Mouse (Mus musculus) liver, embryonic 14.5 days (tissue): Measurements from ENCODE around the gene Nrros. TPM values are rescaled to one million over a fixed set of nuclear protein-coding genes. Genes with fewer than 3 reads are reported as not detected.

Experiments used
- ATAC-seq: fragments of 200-750 bp; cut with Nextera tagmentation; 2 replicates; pipeline ENCODE4 v1.8.0; 2017; ENCODE audit warnings: moderate number of reproducible peaks, mild to moderate bottlenecking, moderate library complexity; ENCODE audit not compliant: insufficient read depth
- DNase-seq, 3 experiments: peaks; one replicate each; pipeline ENCODE4 v3.0.0-alpha.2; 2012 to 2013; ENCODE audit warnings: low read depth in 3 of 3, low spot score in 3 of 3
- H3K27ac ChIP-seq: fragments of 300-500 bp; sonication (generic); 2 replicates; pipeline ENCODE4 v1.5.1; 2014; ENCODE audit warnings: moderate library complexity, mild to moderate bottlenecking, control low read depth, inconsistent platforms
- H3K27me3 ChIP-seq: fragments of 300-500 bp; sonication (generic); 2 replicates; pipeline ENCODE4 v1.6.1; 2014; ENCODE audit warnings: mild to moderate bottlenecking, low read length, moderate library complexity; ENCODE audit not compliant: control insufficient read depth, insufficient read depth
- H3K36me3 ChIP-seq: fragments of 300-500 bp; sonication (generic); replicated peaks from 2 replicates; pipeline ENCODE4 v1.6.1; 2014; ENCODE audit warnings: low read depth; ENCODE audit not compliant: control insufficient read depth, insufficient read depth
- H3K4me1 ChIP-seq, 2 experiments: fragments of 200-500 bp in 1 of 2; fragments of 300-500 bp in 1 of 2; sonication (generic) in 1 of 2; replicated peaks; 2 replicates each; pipeline ENCODE4 v1.6.1; 2012 to 2014; ENCODE audit warnings: antibody characterized with exemption in 1 of 2, inconsistent platforms in 1 of 2, low read length in 1 of 2; ENCODE audit not compliant: control insufficient read depth in 2 of 2, insufficient read depth in 2 of 2
- H3K4me2 ChIP-seq: fragments of 300-500 bp; sonication (generic); 2 replicates; pipeline ENCODE4 v1.6.1; 2014; ENCODE audit warnings: low read depth, mild to moderate bottlenecking, control low read depth, moderate library complexity
- H3K4me3 ChIP-seq, 2 experiments: fragments of 200-500 bp in 1 of 2; fragments of 300-500 bp in 1 of 2; sonication (generic) in 1 of 2; 2 replicates each; pipeline ENCODE4 v1.5.1; 2012 to 2014; ENCODE audit warnings: low read depth in 2 of 2, low read length in 2 of 2, mild to moderate bottlenecking in 2 of 2, control low read depth in 1 of 2, inconsistent platforms in 1 of 2, moderate library complexity in 1 of 2; ENCODE audit not compliant: insufficient read depth in 1 of 2
- H3K9ac ChIP-seq: fragments of 300-500 bp; sonication (generic); replicated peaks from 2 replicates; pipeline ENCODE4 v1.6.1; 2014; ENCODE audit warnings: mild to moderate bottlenecking, control low read depth, moderate library complexity
- H3K9me3 ChIP-seq: fragments of 300-500 bp; sonication (generic); 2 replicates; pipeline ENCODE4 v1.6.1; 2016; ENCODE audit warnings: low read length, mixed read lengths; ENCODE audit not compliant: control insufficient read depth
- CTCF ChIP-seq: IDR thresholded peaks from 2 replicates; pipeline ENCODE4 v1.5.1; 2016; ENCODE audit warnings: antibody characterized with exemption, low read depth, control low read depth
- EP300 ChIP-seq: IDR thresholded peaks from 2 replicates; pipeline ENCODE4 v1.6.1; 2016; ENCODE audit warnings: antibody characterized with exemption, low read depth
- WGBS: fragments of 180-500 bp; shearing (Covaris S2); extraction: QIAGEN DNeasy Blood & Tissue Kit; methylation state at CpG from one replicate; pipeline ENCODE4 v1.1.7; 2014; ENCODE audit not compliant: insufficient replicate concordance; 5-methylcytosine and 5-hydroxymethylcytosine counted together
- polyA plus RNA-seq, 2 experiments: library from polyadenylated mRNA; depleted of rRNA in 1 of 2; stranded (reverse) in 1 of 2; unstranded in 1 of 2; fragments of >200 nt; fragmentation: Nextera tagmentation in 1 of 2; extraction: Ambion mirVana in 1 of 2; gene quantifications; 2 replicates each; pipeline versions ENCODE4 v1.2.1 to v1.2.3; 2012 to 2014

The Nrros gene
- polyA plus RNA-seq, 2 experiments = 11.6 to 18.9 TPM

DNA sequence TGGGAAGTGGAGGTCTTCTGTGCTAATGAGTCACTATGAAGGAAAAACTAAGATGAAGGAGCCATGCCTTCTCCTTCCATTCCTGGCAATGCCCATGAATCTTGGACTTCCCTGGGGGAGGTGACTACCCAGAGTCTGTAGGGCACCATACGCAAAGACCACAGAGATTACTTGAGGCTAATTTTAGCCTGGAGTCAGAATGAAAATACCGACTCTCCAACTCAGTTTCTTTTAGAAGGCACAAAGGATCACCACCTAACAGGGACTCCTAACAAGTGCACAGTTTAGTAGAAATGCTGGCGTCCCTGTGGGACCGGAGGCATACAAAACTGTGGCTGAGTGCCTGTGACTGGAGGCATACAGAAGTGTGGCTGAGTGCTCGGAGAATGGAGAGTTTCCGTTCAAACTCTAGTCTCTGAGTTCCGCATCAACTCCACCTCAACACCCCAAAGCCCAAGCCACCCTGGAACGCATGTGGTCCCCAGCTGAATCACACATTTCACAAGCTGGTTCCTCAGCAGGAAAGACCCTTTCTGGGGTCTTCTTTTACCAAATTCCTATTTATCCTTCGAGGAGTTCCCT lies 4.6 kb downstream of the Nrros start:
- Histone ChIP-seq H3K9me3 (no peaks in the 10 kb centered on the region), H3K36me3 (no peaks in the 10 kb centered on the region), H3K4me3 (no peak overlapping the region), H3K27me3 (no peaks in the 10 kb centered on the region), H3K27ac (no peak overlapping the region), H3K9ac (no peak overlapping the region), H3K4me1 (peaks cover 12 to 14% of the 10 kb centered on the region in 2 experiments), H3K4me2 (no peak overlapping the region)
- TF ChIP-seq CTCF (no peak), EP300 (no peak)
- DNase-seq = no peak
- 65% methylated on average over 9 of the region's 9 CpGs for WGBS
- no peak for ATAC-seq

DNA sequence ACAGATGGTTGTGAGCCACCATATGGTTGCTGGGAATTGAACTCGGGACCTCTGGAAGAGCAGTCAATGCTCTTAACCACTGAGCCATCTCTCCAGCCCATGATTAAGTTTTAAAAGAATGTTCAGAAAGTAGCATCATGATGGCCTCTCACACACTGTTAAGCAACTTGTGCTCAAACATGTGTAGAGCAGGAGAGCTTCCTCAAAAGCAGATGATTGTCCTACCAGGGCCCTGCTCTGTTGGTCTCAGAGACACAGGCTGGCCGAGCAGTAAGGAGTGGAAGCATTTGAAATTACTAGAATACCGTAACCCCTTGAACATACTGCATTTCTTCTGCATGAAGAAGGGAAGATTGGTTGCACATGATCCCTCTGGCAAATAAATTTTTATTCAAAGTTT lies 6.4 kb downstream of the Nrros start:
- WGBS = 76% methylated on average over 3 of the region's 3 CpGs
- Histone ChIP-seq H3K9ac (no peak overlapping the region), H3K27me3 (no peaks in the 10 kb centered on the region), H3K4me2 (no peak overlapping the region), H3K9me3 (no peaks in the 10 kb centered on the region), H3K27ac (no peak overlapping the region), H3K4me3 (no peak overlapping the region), H3K4me1 (peaks cover 3 to 9% of the 10 kb centered on the region in 2 experiments; a peak in 3 of 4 replicates), H3K36me3 (no peaks in the 10 kb centered on the region)
- no peak for TF ChIP-seq CTCF
- no peak for TF ChIP-seq EP300
- ATAC-seq (no peak), DNase-seq (no peak)

DNA sequence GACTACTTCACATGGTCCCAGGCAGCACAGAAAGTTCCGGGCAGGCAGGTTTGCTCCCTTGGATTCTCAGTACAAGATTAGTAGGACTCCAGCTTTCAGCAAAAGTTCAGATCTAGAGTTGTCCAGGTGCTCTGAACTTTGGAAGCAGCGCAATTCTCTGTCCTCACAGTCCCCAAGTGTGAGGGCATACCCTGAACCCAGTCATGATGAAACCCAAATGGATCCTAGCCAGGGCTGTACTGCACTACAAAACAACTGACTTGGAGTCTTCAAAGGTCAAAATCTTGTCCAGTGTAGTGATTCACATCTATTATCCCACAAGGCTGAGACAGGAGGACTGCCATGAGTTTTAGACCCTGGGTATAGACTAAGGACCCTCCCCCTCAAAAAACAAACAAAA lies 8.0 kb downstream of the Nrros start:
- no peak for ATAC-seq

DNA sequence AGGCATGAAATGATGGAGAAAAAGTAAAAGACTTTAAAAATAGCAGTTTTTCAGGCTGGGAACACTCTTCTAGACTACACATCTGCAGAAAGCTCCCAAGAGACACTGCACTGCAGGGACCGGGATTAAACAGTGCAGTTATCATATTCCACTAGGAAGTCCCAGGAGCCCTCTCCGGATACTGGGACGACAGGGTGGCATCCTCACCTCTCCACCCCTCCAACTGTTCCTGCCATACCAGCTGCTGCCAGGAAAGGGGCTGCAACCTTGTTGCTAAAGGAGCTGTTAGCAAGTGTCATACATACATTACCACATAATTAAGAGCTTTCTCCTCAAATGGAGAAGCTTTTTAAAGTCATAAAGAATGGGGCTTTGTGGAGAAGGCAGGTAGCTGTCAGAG lies 8.7 kb downstream of the Nrros start:
- no peak overlapping the region for H3K27ac ChIP-seq
- TF ChIP-seq EP300 (no peak), CTCF (no peak)
- no peak for DNase-seq

More for the DNA sequence above, 8.0 kb downstream of the Nrros start:
- peaks cover 0 to 4% of the 10 kb centered on the region in 2 experiments; a peak in 2 of 4 replicates for H3K4me1 ChIP-seq
- H3K9me3 ChIP-seq = no peaks in the 10 kb centered on the region
- H3K9ac ChIP-seq = no peak overlapping the region
- peaks cover 2% of the 10 kb centered on the region; the same call in 1 of the 2 replicates for H3K36me3 ChIP-seq
- TF ChIP-seq EP300 (no peak), CTCF (no peak)
- no peak for DNase-seq
- H3K27ac ChIP-seq = no peak overlapping the region
- no peak overlapping the region for H3K4me2 ChIP-seq
- no peak overlapping the region for H3K4me3 ChIP-seq
- 64% methylated on average over 2 of the region's 2 CpGs for WGBS
- no peaks in the 10 kb centered on the region for H3K27me3 ChIP-seq

DNA sequence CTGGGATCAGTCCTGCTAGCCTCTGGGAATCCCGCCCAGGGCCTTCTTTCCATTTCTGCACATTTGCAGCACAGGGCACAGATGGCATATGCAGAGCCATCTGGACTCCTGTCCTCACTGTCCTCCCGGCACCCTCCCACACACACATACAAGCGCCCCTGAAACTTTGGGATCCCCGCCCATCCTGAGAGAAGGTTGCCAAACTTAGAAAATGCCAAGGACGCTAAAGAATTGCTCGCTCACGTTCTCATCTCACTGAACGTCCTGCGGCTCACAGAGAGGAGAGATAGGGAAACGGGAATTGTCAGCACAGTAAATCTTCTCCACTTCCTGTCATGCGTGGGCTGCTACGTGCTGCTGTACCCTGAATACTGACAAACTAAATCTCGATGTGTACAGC lies 11.0 kb downstream of the Nrros start:
- Histone ChIP-seq H3K4me2 (no peak overlapping the region), H3K4me3 (no peak overlapping the region), H3K9ac (no peak overlapping the region), H3K36me3 (peaks cover 2% of the 10 kb centered on the region; the same call in 1 of the 2 replicates), H3K27ac (no peak overlapping the region), H3K9me3 (no peaks in the 10 kb centered on the region), H3K27me3 (no peaks in the 10 kb centered on the region), H3K4me1 (peaks cover 0 to 4% of the 10 kb centered on the region in 2 experiments; a peak in 2 of 4 replicates)
- 66% methylated on average over 13 of the region's 13 CpGs for WGBS
- TF ChIP-seq CTCF (no peak), EP300 (no peak)
- ATAC-seq (no peak), DNase-seq (no peak)

More for the DNA sequence above, 8.7 kb downstream of the Nrros start:
- peaks cover 2% of the 10 kb centered on the region; the same call in 1 of the 2 replicates for H3K36me3 ChIP-seq
- H3K9ac ChIP-seq = no peak overlapping the region
- no peaks in the 10 kb centered on the region for H3K9me3 ChIP-seq
- H3K4me2 ChIP-seq = no peak overlapping the region
- H3K4me1 ChIP-seq = peaks cover 0 to 4% of the 10 kb centered on the region in 2 experiments; a peak in 2 of 4 replicates
- H3K27me3 ChIP-seq = no peaks in the 10 kb centered on the region
- H3K4me3 ChIP-seq = no peak overlapping the region
- 61% methylated on average over 3 of the region's 3 CpGs for WGBS
- no peak for ATAC-seq
